Mouse (Mus musculus): ENCODE results near the gene Prdx6b.

Prdx6b gene

DNA sequence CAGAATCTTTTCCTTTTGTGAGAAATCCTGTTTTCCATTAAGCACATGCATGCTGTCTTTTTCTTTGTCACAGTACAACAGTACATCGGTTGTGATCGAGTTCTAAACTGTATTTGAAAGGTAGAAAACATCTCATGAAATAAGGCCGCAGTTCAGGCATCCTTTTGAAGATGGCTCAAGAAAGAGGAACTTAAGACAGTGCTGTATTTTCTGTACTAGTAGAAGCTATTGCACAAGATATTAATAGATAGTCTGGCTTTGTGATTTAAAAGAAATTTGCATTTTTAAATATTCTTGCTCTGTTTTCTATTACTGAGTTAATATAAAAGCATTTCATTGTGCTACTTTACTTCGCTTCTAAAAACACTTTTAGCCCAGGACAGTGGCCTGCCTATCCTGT, 30.6 kb downstream of the Prdx6b start:
- DNase-seq (ENCODE audit: extremely low read depth, low read depth), result no peak

DNA sequence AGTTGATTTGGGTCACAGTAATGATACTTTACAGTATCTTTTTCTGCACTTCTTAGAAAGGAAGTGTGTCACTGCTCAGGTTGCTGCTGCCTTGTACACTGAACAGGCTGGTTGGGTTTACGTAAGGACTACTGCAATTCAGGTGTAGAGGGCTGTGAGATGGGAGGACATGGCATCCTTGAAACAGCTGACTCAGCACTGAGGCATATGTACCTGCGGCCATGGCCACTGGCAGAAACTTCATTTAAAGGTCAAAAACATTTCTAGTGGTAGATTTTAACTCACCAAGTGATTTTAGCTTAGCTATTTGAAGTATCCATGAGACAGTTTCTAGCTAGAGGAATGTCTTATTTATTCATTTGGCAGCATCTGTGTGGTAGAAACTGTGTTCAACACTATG, 33.5 kb downstream of the Prdx6b start:
- no peak for DNase-seq (ENCODE audit: extremely low read depth, low read depth)

DNA sequence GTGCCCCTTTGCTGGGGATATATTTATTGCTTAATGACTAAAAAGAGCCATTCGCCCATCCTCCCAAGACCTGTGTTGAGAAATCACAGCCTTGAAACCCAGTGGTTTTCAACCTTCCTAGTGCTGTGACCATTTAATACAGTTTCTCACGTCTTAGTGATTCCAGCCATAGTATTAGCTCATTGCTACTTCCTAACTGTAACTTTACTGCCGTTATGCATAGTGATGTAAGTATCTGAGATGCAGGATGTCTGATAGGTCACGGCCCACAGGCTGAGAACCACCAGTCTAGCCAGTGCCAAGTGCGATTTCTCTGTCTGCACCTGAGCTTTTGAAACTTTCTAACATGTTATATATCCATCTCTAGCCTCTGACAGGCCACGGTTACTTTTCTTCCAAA, 35.0 kb downstream of the Prdx6b start:
- DNase-seq (ENCODE audit: extremely low read depth, low read depth), result no peak

DNA sequence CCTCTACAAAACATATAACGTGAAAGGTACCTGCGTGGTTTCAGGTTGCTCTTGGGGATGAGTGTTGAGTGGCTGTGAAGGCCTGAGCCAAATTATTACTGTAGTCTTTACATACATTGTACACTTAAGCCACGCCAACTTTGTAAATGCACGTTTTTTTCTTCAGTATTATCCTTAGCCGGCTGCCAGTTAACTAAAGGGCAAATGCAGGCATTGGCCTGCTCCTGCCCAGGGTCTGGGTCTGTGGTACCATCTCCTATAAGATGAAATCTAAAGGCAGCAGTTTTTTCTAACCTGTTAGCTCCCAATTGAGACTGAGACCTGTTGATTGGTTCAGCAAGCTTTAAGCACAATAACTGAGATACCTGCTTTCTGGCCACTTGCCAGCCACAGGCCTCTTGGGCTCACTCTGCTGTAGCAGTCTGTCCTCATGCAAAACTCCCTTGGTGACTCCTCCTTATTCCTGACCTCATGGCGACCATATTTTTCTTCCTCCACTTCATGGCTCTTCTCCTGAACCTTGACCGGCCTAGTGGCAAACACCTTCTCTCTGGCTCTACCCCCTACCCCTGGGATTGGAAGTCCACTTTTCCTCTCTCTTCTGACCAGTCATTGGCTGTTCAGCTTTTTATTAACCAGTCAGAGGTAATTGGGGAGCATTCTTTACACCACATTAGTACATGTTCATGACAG, 36.8 kb downstream of the Prdx6b start:
- DNase-seq (ENCODE audit: extremely low read depth, low read depth), result no peak

DNA sequence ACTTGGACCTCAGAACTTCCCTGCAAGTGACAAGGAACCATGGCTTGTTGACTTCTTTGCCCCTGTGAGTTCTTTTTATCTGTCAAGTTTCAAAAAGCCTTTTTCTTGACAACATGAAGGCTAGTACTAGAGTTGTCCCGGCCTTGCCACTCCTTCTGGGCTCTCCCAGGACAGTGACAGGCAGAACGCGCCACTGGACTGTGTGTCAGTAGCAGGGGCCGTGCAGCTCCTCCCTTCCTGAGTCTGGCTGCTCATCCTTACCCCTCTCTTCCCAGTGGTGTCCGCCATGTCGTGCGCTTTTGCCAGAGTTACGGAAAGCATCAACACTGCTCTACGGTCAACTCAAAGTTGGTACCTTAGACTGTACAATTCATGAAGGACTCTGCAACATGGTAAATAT, 48.3 kb downstream of the Prdx6b start:
- no peak for DNase-seq (ENCODE audit: extremely low read depth, low read depth)
